Mouse (Mus musculus): ENCODE measurements around the gene Tns1. TPM values are rescaled to one million over a fixed set of nuclear protein-coding genes. Genes with fewer than 3 reads are reported as not detected.

The Tns1 gene
- polyA plus RNA-seq, 1 experiment from 2014 or later, result 17.3 TPM

DNA sequence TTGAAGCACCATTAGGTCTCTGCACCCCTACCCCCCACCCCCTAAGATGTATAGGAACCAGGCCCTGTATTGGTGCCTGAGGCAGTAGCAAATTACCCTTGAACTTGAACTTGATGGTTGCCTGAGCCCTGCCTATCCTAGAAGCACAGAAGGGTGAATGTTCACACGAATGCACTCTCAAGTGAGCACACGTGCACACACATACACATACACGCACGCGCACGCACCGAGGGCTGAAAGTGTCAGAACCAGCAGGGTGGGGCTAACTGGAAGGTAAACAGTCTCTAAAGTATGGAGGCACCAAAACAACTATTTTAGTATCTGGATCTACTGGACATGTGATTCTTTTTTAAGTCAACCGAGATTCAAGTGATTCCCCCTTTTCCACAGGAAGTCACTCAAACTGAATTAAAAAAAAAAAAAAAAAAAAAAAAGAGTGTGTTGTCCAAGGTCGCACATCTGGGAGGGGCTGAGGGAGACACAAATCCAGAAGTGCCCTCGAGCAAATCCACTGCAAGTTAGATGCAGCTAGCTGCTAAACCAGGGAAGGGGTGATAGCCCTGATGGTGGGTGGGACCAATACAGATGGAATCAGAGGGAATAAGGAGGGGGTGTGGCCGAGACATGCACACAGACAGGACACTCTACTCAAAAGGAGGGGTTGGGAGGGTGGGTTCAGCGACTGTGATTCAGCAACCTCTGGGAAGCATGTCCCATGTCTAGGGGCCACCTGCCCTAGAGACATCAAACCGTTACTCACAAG, 96.0 kb downstream of the Tns1 start:
- H3K4me1 ChIP-seq (replicated peaks; ENCODE audit: control insufficient read depth, insufficient read depth, low read length), result peaks cover 5% of the 10 kb centered on the region
- ATAC-seq (ENCODE audit: low FRiP score) (no peak), DNase-seq (ENCODE audit: low spot score) (no peak)
- H3K4me3 ChIP-seq (ENCODE audit: low read depth, low read length), result no peak overlapping the region
- H3K9ac ChIP-seq (ENCODE audit: low read depth, low read length), result no peak overlapping the region
- no peak overlapping the region for H3K27ac ChIP-seq (ENCODE audit: low read depth, low read length)
- WGBS, result 79% methylated on average over 13 of the region's 13 CpGs
- no peak overlapping the region for H3K4me2 ChIP-seq (replicated peaks; ENCODE audit: low read depth, low read length)
- H3K27me3 ChIP-seq (ENCODE audit: control insufficient read depth, insufficient read depth, low read length), result no peaks in the 10 kb centered on the region
- no peaks in the 10 kb centered on the region for H3K9me3 ChIP-seq (ENCODE audit: control insufficient read depth, low read length)
- H3K36me3 ChIP-seq (ENCODE audit: control insufficient read depth, insufficient read depth, low read length), result no peaks in the 10 kb centered on the region

DNA sequence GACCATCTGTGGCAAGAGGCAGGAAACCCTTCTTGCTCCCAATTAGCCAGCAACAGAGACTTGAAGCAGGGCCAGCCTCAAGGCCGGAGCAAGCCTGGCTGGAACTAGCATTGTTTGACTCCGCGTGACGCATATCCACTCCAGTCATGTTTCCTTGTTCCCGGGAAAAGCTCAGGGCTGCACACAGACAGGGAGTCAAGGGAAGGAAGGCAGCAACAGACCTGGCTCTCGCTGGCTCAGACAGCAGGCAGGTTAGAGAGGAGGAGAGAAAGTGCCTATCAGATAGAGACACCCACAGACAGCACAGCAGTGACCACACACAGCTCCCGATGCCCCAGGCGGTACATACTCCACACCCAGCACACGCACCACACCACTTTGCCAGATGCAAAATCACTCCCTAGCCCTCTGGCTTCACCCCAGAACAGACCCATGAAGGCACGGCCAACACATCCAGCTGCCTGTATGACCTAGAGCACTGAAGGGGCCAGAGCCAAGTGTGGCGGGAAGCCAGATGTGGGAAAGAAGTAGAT, 96.6 kb downstream of the Tns1 start:
- H3K27ac ChIP-seq (ENCODE audit: low read depth, low read length), result no peak overlapping the region
- no peak overlapping the region for H3K9ac ChIP-seq (ENCODE audit: low read depth, low read length)
- no peak overlapping the region for H3K4me3 ChIP-seq (ENCODE audit: low read depth, low read length)
- DNase-seq (ENCODE audit: low spot score) (no peak), ATAC-seq (ENCODE audit: low FRiP score) (no peak)
- no peaks in the 10 kb centered on the region for H3K36me3 ChIP-seq (ENCODE audit: control insufficient read depth, insufficient read depth, low read length)
- no peaks in the 10 kb centered on the region for H3K9me3 ChIP-seq (ENCODE audit: control insufficient read depth, low read length)
- WGBS, result 66% methylated on average over 11 of the region's 11 CpGs
- H3K27me3 ChIP-seq (ENCODE audit: control insufficient read depth, insufficient read depth, low read length), result no peaks in the 10 kb centered on the region
- peaks cover 5% of the 10 kb centered on the region for H3K4me1 ChIP-seq (replicated peaks; ENCODE audit: control insufficient read depth, insufficient read depth, low read length)
- no peak overlapping the region for H3K4me2 ChIP-seq (replicated peaks; ENCODE audit: low read depth, low read length)

DNA sequence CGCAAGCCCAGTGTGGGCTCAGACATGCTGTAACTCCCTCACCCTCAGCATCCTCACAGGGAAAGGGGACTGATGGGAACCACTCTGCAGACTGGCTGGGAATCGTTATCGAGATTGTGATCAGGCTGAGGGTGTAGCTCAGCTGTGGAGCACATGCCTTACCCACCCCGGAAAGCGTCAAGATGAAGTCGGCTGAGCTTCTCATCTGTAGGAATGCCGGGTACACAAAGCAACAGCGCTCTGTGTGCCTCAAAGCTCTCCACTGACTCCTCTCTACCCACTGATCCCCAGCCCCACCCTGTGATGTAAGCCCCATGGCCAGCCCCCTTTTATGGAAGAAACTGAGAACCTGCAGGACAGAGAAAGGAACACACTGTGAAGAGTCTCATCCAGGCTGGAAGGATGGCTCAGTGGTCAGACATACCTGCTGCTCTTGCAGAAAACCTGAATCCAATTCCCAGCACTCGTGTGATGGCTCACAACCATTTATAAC, 97.5 kb downstream of the Tns1 start:
- no peak overlapping the region for H3K27ac ChIP-seq (ENCODE audit: low read depth, low read length)
- H3K27me3 ChIP-seq (ENCODE audit: control insufficient read depth, insufficient read depth, low read length), result no peaks in the 10 kb centered on the region
- no peak overlapping the region for H3K4me3 ChIP-seq (ENCODE audit: low read depth, low read length)
- ATAC-seq (ENCODE audit: low FRiP score) (no peak), DNase-seq (ENCODE audit: low spot score) (no peak)
- H3K36me3 ChIP-seq (ENCODE audit: control insufficient read depth, insufficient read depth, low read length), result no peaks in the 10 kb centered on the region
- H3K4me2 ChIP-seq (replicated peaks; ENCODE audit: low read depth, low read length), result no peak overlapping the region
- H3K9ac ChIP-seq (ENCODE audit: low read depth, low read length), result no peak overlapping the region
- 75% methylated on average over 9 of the region's 9 CpGs for WGBS
- no peaks in the 10 kb centered on the region for H3K9me3 ChIP-seq (ENCODE audit: control insufficient read depth, low read length)
- peaks cover 5% of the 10 kb centered on the region for H3K4me1 ChIP-seq (replicated peaks; ENCODE audit: control insufficient read depth, insufficient read depth, low read length)

DNA sequence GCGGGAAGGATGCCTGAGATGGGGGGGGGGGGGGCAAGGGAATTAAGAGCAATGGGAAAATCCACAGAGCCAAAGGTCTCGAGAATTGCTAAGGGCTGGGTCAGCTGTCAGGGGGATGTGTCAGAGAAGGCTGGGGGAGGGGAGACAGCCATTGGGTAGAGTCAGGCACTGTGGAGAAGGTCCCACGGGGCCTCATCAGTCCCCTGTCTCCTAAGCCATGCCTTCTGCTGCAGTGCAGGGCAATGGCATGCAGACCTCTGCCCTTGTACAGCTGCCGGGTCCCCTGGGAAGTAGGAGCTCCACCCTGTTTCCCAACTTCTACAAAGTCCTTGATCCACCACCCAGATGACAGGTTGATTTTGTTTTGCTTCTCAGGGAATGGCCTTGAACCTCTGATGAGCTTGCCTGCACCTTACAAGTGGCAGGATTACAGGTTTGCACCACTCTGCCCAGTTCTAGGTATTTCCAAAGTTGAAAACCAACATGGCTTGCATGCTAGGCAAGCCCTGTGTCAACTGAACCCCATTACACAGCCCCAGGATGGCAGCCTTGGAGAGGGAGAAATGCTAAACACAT, 98.5 kb downstream of the Tns1 start:
- 28% methylated on average over 4 of the region's 4 CpGs for WGBS
- ATAC-seq (ENCODE audit: low FRiP score) (peak; percentile 28; the same call in 1 of the 2 replicates), DNase-seq (ENCODE audit: low spot score) (no peak)
- no peak overlapping the region for H3K4me3 ChIP-seq (ENCODE audit: low read depth, low read length)
- H3K9me3 ChIP-seq (ENCODE audit: control insufficient read depth, low read length), result no peaks in the 10 kb centered on the region
- H3K4me1 ChIP-seq (replicated peaks; ENCODE audit: control insufficient read depth, insufficient read depth, low read length), result peaks cover under 1% of the 10 kb centered on the region
- no peak overlapping the region for H3K4me2 ChIP-seq (replicated peaks; ENCODE audit: low read depth, low read length)
- H3K9ac ChIP-seq (ENCODE audit: low read depth, low read length), result no peak overlapping the region
- H3K27ac ChIP-seq (ENCODE audit: low read depth, low read length), result no peak overlapping the region
- no peaks in the 10 kb centered on the region for H3K36me3 ChIP-seq (ENCODE audit: control insufficient read depth, insufficient read depth, low read length)
- H3K27me3 ChIP-seq (ENCODE audit: control insufficient read depth, insufficient read depth, low read length), result no peaks in the 10 kb centered on the region

DNA sequence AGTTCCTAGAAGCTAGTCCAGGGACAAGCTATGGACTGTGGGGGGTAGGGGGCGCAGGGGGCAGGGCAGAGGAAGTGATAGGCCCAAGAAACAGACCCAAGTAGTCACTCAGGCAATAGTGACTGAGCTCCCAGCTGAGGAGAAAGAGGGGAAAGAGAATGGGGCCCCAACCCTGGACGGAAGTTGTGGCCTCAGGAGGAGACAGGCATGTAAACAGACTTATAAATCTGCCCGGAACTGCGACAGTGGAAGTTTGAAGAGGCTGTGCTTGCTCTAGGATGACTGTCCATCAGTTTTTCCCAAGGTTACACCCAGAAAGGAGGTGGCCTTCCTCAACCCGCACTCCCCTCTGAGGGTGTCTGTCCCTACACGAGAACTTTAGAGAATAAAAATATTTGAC, 99.0 kb downstream of the Tns1 start:
- Histone ChIP-seq H3K4me2 (replicated peaks; ENCODE audit: low read depth, low read length) (no peak overlapping the region), H3K27me3 (ENCODE audit: control insufficient read depth, insufficient read depth, low read length) (no peaks in the 10 kb centered on the region), H3K9ac (ENCODE audit: low read depth, low read length) (no peak overlapping the region), H3K4me3 (ENCODE audit: low read depth, low read length) (no peak overlapping the region), H3K9me3 (ENCODE audit: control insufficient read depth, low read length) (no peaks in the 10 kb centered on the region), H3K27ac (ENCODE audit: low read depth, low read length) (no peak overlapping the region), H3K36me3 (ENCODE audit: control insufficient read depth, insufficient read depth, low read length) (no peaks in the 10 kb centered on the region), H3K4me1 (replicated peaks; ENCODE audit: control insufficient read depth, insufficient read depth, low read length) (no peaks in the 10 kb centered on the region; the same call in none of the 2 replicates)
- 44% methylated on average over 6 of the region's 6 CpGs for WGBS
- DNase-seq (ENCODE audit: low spot score), result no peak
- no peak for ATAC-seq (ENCODE audit: low FRiP score)

DNA sequence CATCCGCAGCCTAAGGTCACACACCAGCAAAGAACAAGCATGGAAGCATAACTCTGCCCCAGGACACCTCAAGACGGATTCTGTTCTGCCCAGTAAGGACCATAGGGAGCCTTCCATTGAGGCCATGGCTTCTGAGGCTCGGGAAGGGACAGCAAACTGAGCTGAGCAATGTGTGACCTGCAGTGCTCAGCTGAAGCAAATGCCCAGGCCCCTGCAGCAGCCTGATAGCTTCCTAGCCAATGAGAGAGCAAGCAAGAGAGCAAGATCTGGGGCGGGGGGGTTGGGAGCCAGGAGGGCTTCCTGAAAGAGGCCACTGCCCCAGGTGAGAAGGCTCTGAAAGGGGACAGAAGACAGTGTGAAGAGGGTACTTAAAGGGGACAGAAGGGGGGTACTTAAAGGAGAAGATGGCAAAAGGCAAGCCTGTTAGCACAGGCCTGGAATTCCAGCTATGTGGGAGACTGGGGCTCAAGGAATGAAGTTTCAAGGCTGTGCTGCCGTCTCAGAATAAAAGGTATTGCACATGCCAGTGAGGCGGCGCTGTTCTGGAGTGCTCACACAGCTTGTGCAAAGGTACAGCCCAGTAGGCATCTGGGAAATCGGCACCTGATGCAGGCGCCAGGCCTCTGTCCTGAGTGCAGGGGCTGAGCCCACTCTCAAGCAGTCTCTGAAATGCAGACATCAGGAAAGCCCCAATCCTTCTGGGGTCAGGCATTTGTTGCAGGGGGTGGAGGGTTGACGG, 99.6 kb downstream of the Tns1 start:
- H3K9me3 ChIP-seq (ENCODE audit: control insufficient read depth, low read length), result no peaks in the 10 kb centered on the region
- ATAC-seq (ENCODE audit: low FRiP score) (no peak), DNase-seq (ENCODE audit: low spot score) (no peak)
- no peak overlapping the region for H3K27ac ChIP-seq (ENCODE audit: low read depth, low read length)
- no peak overlapping the region for H3K4me3 ChIP-seq (ENCODE audit: low read depth, low read length)
- H3K9ac ChIP-seq (ENCODE audit: low read depth, low read length), result no peak overlapping the region
- no peak overlapping the region for H3K4me2 ChIP-seq (replicated peaks; ENCODE audit: low read depth, low read length)
- 52% methylated on average over 10 of the region's 10 CpGs for WGBS
- no peaks in the 10 kb centered on the region for H3K36me3 ChIP-seq (ENCODE audit: control insufficient read depth, insufficient read depth, low read length)
- H3K4me1 ChIP-seq (replicated peaks; ENCODE audit: control insufficient read depth, insufficient read depth, low read length), result no peaks in the 10 kb centered on the region; the same call in none of the 2 replicates
- H3K27me3 ChIP-seq (ENCODE audit: control insufficient read depth, insufficient read depth, low read length), result no peaks in the 10 kb centered on the region

DNA sequence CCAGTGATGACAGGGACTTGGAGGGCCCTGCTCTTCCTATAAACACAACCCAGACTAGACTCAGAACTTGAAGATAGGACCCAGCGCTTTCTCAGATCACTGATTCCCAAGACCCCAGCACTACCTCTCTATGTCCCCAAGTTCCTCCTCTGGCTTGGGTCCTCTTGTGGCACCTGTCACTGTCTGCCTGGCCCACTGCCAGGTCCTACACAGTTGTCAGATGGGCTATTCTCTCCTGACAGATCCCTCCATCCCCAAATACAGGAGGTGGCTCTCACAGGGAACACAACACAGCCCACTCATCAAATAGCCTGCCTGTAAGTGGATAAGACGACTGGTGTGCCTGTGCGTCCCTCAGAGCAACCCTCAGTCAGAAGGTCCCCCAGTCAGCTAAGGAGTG, 101.3 kb downstream of the Tns1 start:
- Histone ChIP-seq H3K36me3 (ENCODE audit: control insufficient read depth, insufficient read depth, low read length) (no peaks in the 10 kb centered on the region), H3K4me1 (replicated peaks; ENCODE audit: control insufficient read depth, insufficient read depth, low read length) (no peaks in the 10 kb centered on the region; the same call in 1 of the 2 replicates), H3K9me3 (ENCODE audit: control insufficient read depth, low read length) (no peaks in the 10 kb centered on the region), H3K9ac (ENCODE audit: low read depth, low read length) (no peak overlapping the region), H3K27me3 (ENCODE audit: control insufficient read depth, insufficient read depth, low read length) (no peaks in the 10 kb centered on the region), H3K4me2 (replicated peaks; ENCODE audit: low read depth, low read length) (no peak overlapping the region), H3K4me3 (ENCODE audit: low read depth, low read length) (no peak overlapping the region), H3K27ac (ENCODE audit: low read depth, low read length) (no peak overlapping the region)
- DNase-seq (ENCODE audit: low spot score) (no peak), ATAC-seq (ENCODE audit: low FRiP score) (no peak)
- 88% methylated on average over 3 of the region's 3 CpGs for WGBS

DNA sequence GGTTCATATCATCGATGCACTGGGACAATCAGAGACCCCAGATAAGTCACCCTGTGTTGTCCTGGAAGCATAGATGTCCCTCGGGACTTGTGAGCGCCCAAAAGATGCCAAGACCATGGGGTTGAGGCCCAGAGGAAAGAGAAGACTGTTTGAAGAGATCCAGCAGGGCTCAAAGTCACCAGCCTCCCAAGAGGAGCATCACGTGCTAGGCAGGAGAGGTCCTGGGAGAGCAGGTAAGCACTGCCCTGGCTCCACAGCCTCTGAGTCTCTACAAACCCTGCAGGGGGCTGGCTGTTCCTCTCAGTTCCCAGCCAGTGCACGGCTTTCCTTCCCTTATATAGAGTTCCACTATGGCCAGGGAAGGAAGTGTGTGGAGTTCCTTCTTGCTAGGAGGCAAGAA, 101.7 kb downstream of the Tns1 start:
- H3K9me3 ChIP-seq (ENCODE audit: control insufficient read depth, low read length), result no peaks in the 10 kb centered on the region
- no peak overlapping the region for H3K9ac ChIP-seq (ENCODE audit: low read depth, low read length)
- H3K4me3 ChIP-seq (ENCODE audit: low read depth, low read length), result no peak overlapping the region
- H3K36me3 ChIP-seq (ENCODE audit: control insufficient read depth, insufficient read depth, low read length), result no peaks in the 10 kb centered on the region
- H3K27me3 ChIP-seq (ENCODE audit: control insufficient read depth, insufficient read depth, low read length), result no peaks in the 10 kb centered on the region
- no peak for ATAC-seq (ENCODE audit: low FRiP score)
- no peak for DNase-seq (ENCODE audit: low spot score)
- no peaks in the 10 kb centered on the region; the same call in 1 of the 2 replicates for H3K4me1 ChIP-seq (replicated peaks; ENCODE audit: control insufficient read depth, insufficient read depth, low read length)
- no peak overlapping the region for H3K27ac ChIP-seq (ENCODE audit: low read depth, low read length)
- 90% methylated on average over 5 of the region's 5 CpGs for WGBS
- no peak overlapping the region for H3K4me2 ChIP-seq (replicated peaks; ENCODE audit: low read depth, low read length)
